Mouse (Mus musculus) cerebellum, adult 2 months (tissue): ENCODE results near the gene Spcs1. TPM values are rescaled to one million over a fixed set of nuclear protein-coding genes. Genes with fewer than 3 reads are reported as not detected.

Experiments
- DNase-seq, 2 experiments: peaks; one replicate each; pipeline ENCODE4 v3.0.0; 2021
- H3K27ac ChIP-seq: fragments of 200-500 bp; 2 replicates; pipeline ENCODE4 v1.5.1; 2012; ENCODE audit warnings: low read length, control low read depth, inconsistent platforms; ENCODE audit not compliant: insufficient read depth
- H3K27me3 ChIP-seq: fragments of 200-500 bp; 2 replicates; pipeline ENCODE4 v1.6.1; 2012; ENCODE audit warnings: inconsistent platforms, mild to moderate bottlenecking, low read length, moderate library complexity; ENCODE audit not compliant: control insufficient read depth, insufficient read depth
- H3K4me1 ChIP-seq: fragments of 200-500 bp; 2 replicates; pipeline ENCODE4 v1.6.1; 2011; ENCODE audit warnings: low read length; ENCODE audit not compliant: control insufficient read depth, insufficient read depth
- H3K4me3 ChIP-seq: fragments of 200-500 bp; replicated peaks from 2 replicates; pipeline ENCODE3; 2011; ENCODE audit warnings: mild to moderate bottlenecking, low read depth, low read length, control low read depth; ENCODE audit not compliant: insufficient read depth
- CTCF ChIP-seq: fragments of 200-500 bp; IDR thresholded peaks from 2 replicates; pipeline ENCODE4 v1.5.1; 2011; ENCODE audit warnings: low read depth, mild to moderate bottlenecking, control low read depth, low read length, moderate library complexity, borderline replicate concordance; ENCODE audit not compliant: insufficient read depth
- POLR2A ChIP-seq: fragments of 200-500 bp; IDR thresholded peaks from 2 replicates; pipeline ENCODE4 v1.6.1; 2011; ENCODE audit warnings: low read length, control low read depth, borderline replicate concordance; ENCODE audit not compliant: insufficient read depth
- WGBS: fragments of 180-500 bp; shearing (Covaris S2); methylation state at CpG from one replicate; pipeline ENCODE4 v1.1.7; 2018; 5-methylcytosine and 5-hydroxymethylcytosine counted together
- polyA plus RNA-seq: library from polyadenylated mRNA; depleted of rRNA; stranded (reverse); fragments of >200 nt; gene quantifications from 2 replicates; pipeline ENCODE4 v1.2.3, GENCODE M21; 2012

The Spcs1 gene
- polyA plus RNA-seq, 1 experiment = 290 TPM

- TF ChIP-seq CTCF (no peak), POLR2A (no peak)
- no peaks in the 10 kb centered on the region for H3K27me3 ChIP-seq
- H3K4me1 ChIP-seq = peaks cover 6% of the 10 kb centered on the region; the same call in 1 of the 2 replicates
- H3K27ac ChIP-seq = no peak overlapping the region
- 1% methylated on average over 2 of the region's 2 CpGs for WGBS
- DNase-seq = no peak
- H3K4me3 ChIP-seq = peak overlapping the region; percentile 68
Observed at GRCm38 (mm10) chr14:31017854-31018253, 16.4 kb upstream of the Spcs1 start.

- H3K4me1 ChIP-seq = peaks cover 6% of the 10 kb centered on the region; the same call in 1 of the 2 replicates
- 81% methylated on average over 1 of the region's 1 CpGs for WGBS
- no peak for TF ChIP-seq CTCF
- TF ChIP-seq POLR2A = no peak
- DNase-seq = no peak
- no peak overlapping the region for H3K27ac ChIP-seq
- no peaks in the 10 kb centered on the region for H3K27me3 ChIP-seq
- no peak overlapping the region for H3K4me3 ChIP-seq
Observed at GRCm38 (mm10) chr14:31016063-31016462, 14.6 kb upstream of the Spcs1 start.

- no peak for DNase-seq
- WGBS = 97% methylated on average over 2 of the region's 2 CpGs
- Histone ChIP-seq H3K27me3 (no peaks in the 10 kb centered on the region), H3K27ac (no peak overlapping the region), H3K4me3 (no peak overlapping the region), H3K4me1 (peaks cover 3% of the 10 kb centered on the region; the same call in 1 of the 2 replicates)
- TF ChIP-seq POLR2A = no peak
- TF ChIP-seq CTCF = no peak
Observed at GRCm38 (mm10) chr14:31013928-31014327, 12.5 kb upstream of the Spcs1 start.

GRCm38 (mm10) chr14:31011588-31011987, 10.1 kb upstream of the Spcs1 start:
- no peak overlapping the region for H3K27ac ChIP-seq
- no peaks in the 10 kb centered on the region for H3K4me1 ChIP-seq
- H3K27me3 ChIP-seq = no peaks in the 10 kb centered on the region
- H3K4me3 ChIP-seq = no peak overlapping the region
- DNase-seq = no peak
- WGBS = 94% methylated on average over 3 of the region's 3 CpGs
- TF ChIP-seq CTCF (no peak), POLR2A (no peak)

GRCm38 (mm10) chr14:31006779-31007178, 5.3 kb upstream of the Spcs1 start:
- 87% methylated on average over 5 of the region's 5 CpGs for WGBS
- Histone ChIP-seq H3K27ac (no peak overlapping the region), H3K4me1 (no peaks in the 10 kb centered on the region; the same call in none of the 2 replicates), H3K27me3 (no peaks in the 10 kb centered on the region), H3K4me3 (no peak overlapping the region)
- TF ChIP-seq CTCF = no peak
- no peak for TF ChIP-seq POLR2A
- no peak for DNase-seq

- Histone ChIP-seq H3K4me3 (no peak overlapping the region), H3K27ac (no peak overlapping the region), H3K27me3 (no peaks in the 10 kb centered on the region), H3K4me1 (no peaks in the 10 kb centered on the region; the same call in none of the 2 replicates)
- WGBS = 87% methylated on average over 2 of the region's 2 CpGs
- no peak for DNase-seq
- TF ChIP-seq POLR2A (no peak), CTCF (no peak)
Observed at GRCm38 (mm10) chr14:31004527-31004926, 3.1 kb upstream of the Spcs1 start.

GRCm38 (mm10) chr14:31000816-31001306, 611 bp downstream of the Spcs1 start:
- under 1% methylated on average over 21 of the region's 21 CpGs for WGBS
- Histone ChIP-seq H3K27me3 (no peaks in the 10 kb centered on the region), H3K27ac (peak overlapping the region; percentile 79; the same call in 1 of the 2 replicates), H3K4me1 (no peaks in the 10 kb centered on the region; the same call in none of the 2 replicates), H3K4me3 (peak overlapping the region; percentile 76)
- TF ChIP-seq CTCF = no peak
- TF ChIP-seq POLR2A = no peak; the same call in 1 of the 2 replicates
- no peak for DNase-seq

GRCm38 (mm10) chr14:31000356-31000755, 1.1 kb downstream of the Spcs1 start:
- TF ChIP-seq CTCF = no peak
- TF ChIP-seq POLR2A = no peak
- DNase-seq = no peak
- Histone ChIP-seq H3K27ac (no peak overlapping the region), H3K4me1 (no peaks in the 10 kb centered on the region; the same call in none of the 2 replicates), H3K4me3 (peak overlapping the region; percentile 76), H3K27me3 (no peaks in the 10 kb centered on the region)
- 59% methylated on average over 10 of the region's 10 CpGs for WGBS
